Mouse (Mus musculus) forebrain, postnatal 0 days (tissue): ENCODE data around the gene Epyc. TPM values are rescaled to one million over a fixed set of nuclear protein-coding genes. Genes with fewer than 3 reads are reported as not detected.

Experiments used
- polyA plus RNA-seq: library from polyadenylated mRNA; unstranded; fragments of >200 nt; fragmentation: Nextera tagmentation; extraction: Ambion mirVana; gene quantifications from 2 replicates; pipeline ENCODE4 v1.2.1, GENCODE M21; 2015
- total RNA-seq: library from RNA; depleted of rRNA; stranded (reverse); fragments of >200 nt; gene quantifications from 2 replicates; pipeline ENCODE4 v1.2.3, GENCODE M21; 2014; rRNA removed

Epyc gene
- total and polyA plus RNA-seq, 2 experiments from 2014 or later: 0.61 to 1.2 TPM

Other genes starting within 250 kb of the Epyc start
- gene Dcn, start 164.5 kb upstream of the Epyc start, total RNA-seq: 44.0 and 62.1 TPM in 2 replicates
- 51.0 and 85.9 TPM in 2 replicates for gene Dcn, start 164.5 kb upstream of the Epyc start, polyA plus RNA-seq
- 4.5 and 11.8 TPM in 2 replicates for gene Lum, start 78.9 kb upstream of the Epyc start, total RNA-seq
- gene Lum, start 78.9 kb upstream of the Epyc start, polyA plus RNA-seq: 9.4 and 15.6 TPM in 2 replicates
- gene Kera, start 37.2 kb upstream of the Epyc start, total RNA-seq: not detected in 2 replicates
- gene Kera, start 37.2 kb upstream of the Epyc start, polyA plus RNA-seq: 0.15 and 0.20 TPM in 2 replicates
- gene Ccer1, start 49.0 kb downstream of the Epyc start, total RNA-seq: not detected in 2 replicates
- gene Ccer1, start 49.0 kb downstream of the Epyc start, polyA plus RNA-seq: not detected in 2 replicates
- not detected in 2 replicates for gene C030005K15Rik, start 82.7 kb downstream of the Epyc start, total RNA-seq
- not detected in 2 replicates for gene C030005K15Rik, start 82.7 kb downstream of the Epyc start, polyA plus RNA-seq